Mouse (Mus musculus) neural tube, embryonic 15.5 days (tissue): ENCODE measurements around the gene Pde8a. TPM values are rescaled to one million over a fixed set of nuclear protein-coding genes. Genes with fewer than 3 reads are reported as not detected.

Experiments used
- ATAC-seq: fragments of 200-750 bp; cut with Nextera tagmentation; 2 replicates; pipeline ENCODE4 v1.8.0; 2017; ENCODE audit warnings: mild to moderate bottlenecking, moderate TSS enrichment, moderate library complexity; ENCODE audit not compliant: low FRiP score
- H3K27ac ChIP-seq: fragments of 300-500 bp; sonication (generic); replicated peaks from 2 replicates; pipeline ENCODE4 v1.5.1; 2015; ENCODE audit warnings: mild to moderate bottlenecking, inconsistent platforms
- H3K27me3 ChIP-seq: fragments of 300-500 bp; sonication (generic); replicated peaks from 2 replicates; pipeline ENCODE4 v1.6.1; 2015; ENCODE audit warnings: inconsistent platforms
- H3K36me3 ChIP-seq: fragments of 300-500 bp; sonication (generic); 2 replicates; pipeline ENCODE4 v1.6.1; 2015; ENCODE audit warnings: inconsistent platforms
- H3K4me1 ChIP-seq: fragments of 300-500 bp; sonication (generic); 2 replicates; pipeline ENCODE4 v1.6.1; 2015; ENCODE audit warnings: inconsistent platforms
- H3K4me2 ChIP-seq: fragments of 300-500 bp; sonication (generic); 2 replicates; pipeline ENCODE4 v1.6.1; 2015; ENCODE audit warnings: inconsistent platforms, mild to moderate bottlenecking, moderate library complexity
- H3K4me3 ChIP-seq: fragments of 300-500 bp; sonication (generic); replicated peaks from 2 replicates; pipeline ENCODE4 v1.5.1; 2015; ENCODE audit warnings: mild to moderate bottlenecking, inconsistent platforms
- H3K9ac ChIP-seq: fragments of 300-500 bp; sonication (generic); replicated peaks from 2 replicates; pipeline ENCODE4 v1.6.1; 2015; ENCODE audit warnings: mild to moderate bottlenecking, inconsistent platforms
- H3K9me3 ChIP-seq: fragments of 300-500 bp; sonication (generic); replicated peaks from 2 replicates; pipeline ENCODE4 v1.6.1; 2016; ENCODE audit warnings: inconsistent platforms
- WGBS: fragments of 180-500 bp; shearing (Covaris S2); methylation state at CpG from one replicate; pipeline ENCODE4 v1.1.7; 2015; ENCODE audit warnings: mixed read lengths; 5-methylcytosine and 5-hydroxymethylcytosine counted together
- polyA plus RNA-seq: library from polyadenylated mRNA; unstranded; fragments of >200 nt; fragmentation: Nextera tagmentation; extraction: Ambion mirVana; gene quantifications from 2 replicates; pipeline ENCODE4 v1.2.1, GENCODE M21; 2015

The Pde8a gene
- 2.5 TPM in 2 replicates for polyA plus RNA-seq

GRCm38 (mm10) chr7:81213347-81214152 is at the start of gene Pde8a:
Pde8a (plus strand) TSS chr7:81213596.
- Histone ChIP-seq H3K4me2 (peak within 1 kb of the TSS; percentile 61), H3K4me1 (peaks cover 21% of the 10 kb centered on the region), H3K27me3 (peaks cover 62% of the 10 kb centered on the region), H3K27ac (peak within 1 kb of the TSS; percentile 52), H3K36me3 (no peaks in the 10 kb centered on the region), H3K9me3 (no peaks in the 10 kb centered on the region), H3K4me3 (peak within 1 kb of the TSS; percentile 48), H3K9ac (peak within 1 kb of the TSS; percentile 26; the same call in 1 of the 2 replicates)
- 1% methylated on average over 106 of the region's 128 CpGs for WGBS
- ATAC-seq, result 0 out of 2 replicates have a peak, but pooled peaks have one; percentile 10

GRCm38 (mm10) chr7:81164411-81164810 is 49.0 kb upstream of the Pde8a start:
- Histone ChIP-seq H3K36me3 (no peaks in the 10 kb centered on the region), H3K9ac (no peak overlapping the region), H3K4me3 (no peak overlapping the region), H3K4me2 (no peak overlapping the region), H3K27me3 (no peaks in the 10 kb centered on the region), H3K27ac (no peak overlapping the region), H3K4me1 (no peaks in the 10 kb centered on the region), H3K9me3 (no peaks in the 10 kb centered on the region)
- WGBS, result 67% methylated on average over 7 of the region's 7 CpGs
- ATAC-seq, result no peak

GRCm38 (mm10) chr7:81167124-81167523 is 46.3 kb upstream of the Pde8a start:
- Histone ChIP-seq H3K27me3 (no peaks in the 10 kb centered on the region), H3K9me3 (no peaks in the 10 kb centered on the region), H3K4me1 (no peaks in the 10 kb centered on the region), H3K4me2 (no peak overlapping the region), H3K4me3 (no peak overlapping the region), H3K9ac (no peak overlapping the region), H3K36me3 (no peaks in the 10 kb centered on the region), H3K27ac (no peak overlapping the region)
- no peak for ATAC-seq
- WGBS, result 40% methylated on average over 3 of the region's 3 CpGs

GRCm38 (mm10) chr7:81169351-81169750 is 44.0 kb upstream of the Pde8a start:
- no peak overlapping the region for H3K27ac ChIP-seq
- WGBS, result 76% methylated on average over 7 of the region's 7 CpGs
- no peak overlapping the region for H3K4me2 ChIP-seq
- H3K36me3 ChIP-seq, result no peaks in the 10 kb centered on the region
- no peaks in the 10 kb centered on the region for H3K4me1 ChIP-seq
- 0 out of 2 replicates have a peak, but pooled peaks cover 6% of the 10 kb centered on the region for H3K9me3 ChIP-seq
- no peak overlapping the region for H3K9ac ChIP-seq
- no peak for ATAC-seq
- no peaks in the 10 kb centered on the region for H3K27me3 ChIP-seq
- H3K4me3 ChIP-seq, result no peak overlapping the region

DNA sequence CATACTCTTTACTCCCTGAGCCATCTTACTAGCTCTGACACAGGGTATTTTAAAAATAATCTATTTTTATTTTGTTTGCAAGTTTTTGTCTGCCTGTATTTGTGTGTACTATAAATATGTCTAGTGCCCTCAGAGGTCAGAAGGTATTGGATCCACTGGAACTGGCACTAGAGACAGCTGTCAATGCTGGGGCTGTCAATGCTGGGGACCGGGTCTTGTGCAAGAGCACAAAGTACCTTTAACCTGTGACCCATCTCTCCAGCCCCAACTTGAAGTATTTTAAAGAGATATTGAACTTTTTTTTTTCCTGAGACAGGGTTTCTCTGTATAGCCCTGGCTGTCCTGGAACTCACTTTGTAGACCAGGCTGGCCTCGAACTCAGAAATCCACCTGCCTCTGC is 39.5 kb upstream of the Pde8a start:
- H3K4me2 ChIP-seq, result no peak overlapping the region
- no peaks in the 10 kb centered on the region for H3K27me3 ChIP-seq
- H3K36me3 ChIP-seq, result no peaks in the 10 kb centered on the region
- no peak for ATAC-seq
- no peak overlapping the region for H3K27ac ChIP-seq
- H3K4me3 ChIP-seq, result no peak overlapping the region
- 0 out of 2 replicates have a peak, but pooled peaks cover 8% of the 10 kb centered on the region for H3K9me3 ChIP-seq
- H3K9ac ChIP-seq, result no peak overlapping the region
- H3K4me1 ChIP-seq, result no peaks in the 10 kb centered on the region
- 99% methylated on average over 2 of the region's 2 CpGs for WGBS

- no peak overlapping the region for H3K4me3 ChIP-seq
- no peaks in the 10 kb centered on the region for H3K4me1 ChIP-seq
- 0 out of 2 replicates have a peak, but pooled peaks cover 8% of the 10 kb centered on the region for H3K9me3 ChIP-seq
- H3K36me3 ChIP-seq, result no peaks in the 10 kb centered on the region
- H3K27ac ChIP-seq, result no peak overlapping the region
- no peak overlapping the region for H3K4me2 ChIP-seq
- 88% methylated on average over 5 of the region's 5 CpGs for WGBS
- no peak overlapping the region for H3K9ac ChIP-seq
- no peaks in the 10 kb centered on the region for H3K27me3 ChIP-seq
- ATAC-seq, result no peak
Measured at GRCm38 (mm10) chr7:81174654-81175053, 38.7 kb upstream of the Pde8a start.

DNA sequence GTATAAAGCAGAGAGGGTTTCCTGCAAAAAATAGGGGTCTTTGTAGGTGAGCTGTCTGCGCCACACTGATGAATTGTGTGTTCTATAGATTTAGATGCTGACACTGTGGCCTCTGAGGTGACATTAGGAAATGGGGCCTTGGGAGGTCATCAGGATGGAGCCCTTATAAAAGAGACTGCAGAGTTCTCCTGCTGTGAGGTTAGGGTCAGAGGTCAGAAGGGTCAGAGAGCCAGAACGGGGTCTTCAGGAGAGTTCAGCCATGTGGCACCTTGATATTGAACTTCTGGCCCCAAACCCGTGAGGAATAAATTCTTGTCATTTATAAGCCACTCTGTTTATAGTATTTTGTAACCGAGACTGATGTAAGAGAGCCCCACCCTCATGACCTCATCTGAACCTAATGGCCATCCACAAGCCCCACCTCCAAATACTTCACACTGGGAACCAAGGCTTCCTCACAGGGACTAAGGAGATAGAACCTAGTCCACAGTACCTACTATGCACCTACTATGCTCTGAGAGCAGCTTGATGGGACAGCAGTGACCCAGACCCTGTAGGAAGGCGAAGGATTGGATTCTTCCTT is 37.1 kb upstream of the Pde8a start:
- ATAC-seq, result no peak
- Histone ChIP-seq H3K9me3 (0 out of 2 replicates have a peak, but pooled peaks cover 8% of the 10 kb centered on the region), H3K9ac (no peak overlapping the region), H3K4me3 (no peak overlapping the region), H3K27ac (no peak overlapping the region), H3K4me2 (no peak overlapping the region), H3K36me3 (no peaks in the 10 kb centered on the region), H3K27me3 (no peaks in the 10 kb centered on the region), H3K4me1 (no peaks in the 10 kb centered on the region)
- WGBS, result 55% methylated on average over 5 of the region's 5 CpGs

GRCm38 (mm10) chr7:81179494-81179893 is 33.9 kb upstream of the Pde8a start:
- Histone ChIP-seq H3K4me1 (no peaks in the 10 kb centered on the region), H3K9me3 (0 out of 2 replicates have a peak, but pooled peaks cover 2% of the 10 kb centered on the region), H3K27ac (no peak overlapping the region), H3K27me3 (no peaks in the 10 kb centered on the region), H3K4me2 (no peak overlapping the region), H3K4me3 (no peak overlapping the region), H3K36me3 (no peaks in the 10 kb centered on the region), H3K9ac (no peak overlapping the region)
- WGBS, result 73% methylated on average over 5 of the region's 5 CpGs
- ATAC-seq, result no peak

DNA sequence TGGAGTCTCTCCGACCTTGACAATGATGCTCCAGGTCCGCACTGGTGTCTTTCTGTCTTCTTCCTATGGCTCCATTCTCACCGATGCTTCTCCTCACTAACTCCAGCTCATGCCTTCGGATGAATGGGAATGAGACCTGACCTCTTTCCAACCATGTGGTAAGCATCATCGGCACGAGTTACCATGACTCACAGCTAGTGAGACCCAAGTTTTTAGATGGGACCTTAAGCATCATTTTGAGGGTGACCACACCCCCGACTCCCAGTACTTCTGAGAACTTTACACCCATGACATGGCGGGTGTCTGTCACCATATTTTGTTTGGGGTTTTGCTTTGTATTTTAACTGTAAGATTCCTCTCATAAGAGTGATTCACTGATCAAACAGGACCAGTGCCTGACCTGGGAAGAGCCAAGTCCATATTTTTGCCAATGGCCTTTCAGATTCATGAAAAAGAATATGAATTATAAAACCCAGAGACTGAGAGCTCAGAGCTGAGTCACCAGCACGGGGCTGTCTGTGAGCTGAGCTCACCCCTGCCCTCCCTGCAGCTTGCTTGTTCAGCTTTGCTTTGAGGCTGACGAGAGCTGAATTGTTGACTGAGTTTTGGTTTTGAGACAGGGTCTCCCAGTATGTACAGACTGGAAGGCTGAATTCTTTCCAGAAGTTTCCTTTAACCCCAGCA is 30.8 kb upstream of the Pde8a start:
- Histone ChIP-seq H3K36me3 (no peaks in the 10 kb centered on the region), H3K27ac (no peak overlapping the region), H3K27me3 (no peaks in the 10 kb centered on the region), H3K9ac (no peak overlapping the region), H3K9me3 (no peaks in the 10 kb centered on the region), H3K4me3 (no peak overlapping the region), H3K4me1 (no peaks in the 10 kb centered on the region), H3K4me2 (no peak overlapping the region)
- WGBS, result 87% methylated on average over 10 of the region's 10 CpGs
- ATAC-seq, result no peak

GRCm38 (mm10) chr7:81183181-81183580 is 30.2 kb upstream of the Pde8a start:
- Histone ChIP-seq H3K36me3 (no peaks in the 10 kb centered on the region), H3K4me2 (no peak overlapping the region), H3K27me3 (no peaks in the 10 kb centered on the region), H3K27ac (no peak overlapping the region), H3K9ac (no peak overlapping the region), H3K4me3 (no peak overlapping the region), H3K4me1 (no peaks in the 10 kb centered on the region), H3K9me3 (no peaks in the 10 kb centered on the region)
- no peak for ATAC-seq

- WGBS, result 86% methylated on average over 2 of the region's 2 CpGs
- H3K4me3 ChIP-seq, result no peak overlapping the region
- no peak overlapping the region for H3K27ac ChIP-seq
- no peak overlapping the region for H3K9ac ChIP-seq
- H3K27me3 ChIP-seq, result no peaks in the 10 kb centered on the region
- H3K9me3 ChIP-seq, result no peaks in the 10 kb centered on the region
- no peaks in the 10 kb centered on the region for H3K36me3 ChIP-seq
- no peaks in the 10 kb centered on the region for H3K4me1 ChIP-seq
- no peak overlapping the region for H3K4me2 ChIP-seq
- ATAC-seq, result no peak
Measured at GRCm38 (mm10) chr7:81184136-81184535, 29.3 kb upstream of the Pde8a start.
